Mouse (Mus musculus) forebrain, embryonic 10.5 days (tissue): ENCODE measurements around the gene Plekhg4. TPM values are rescaled to one million over a fixed set of nuclear protein-coding genes. Genes with fewer than 3 reads are reported as not detected.
A peak's percentile ranks its signal among the peaks of the same experiment; 100 is the strongest.

Experiments used
- DNase-seq: peaks from one replicate; pipeline ENCODE4 v3.0.0-alpha.2; 2017; ENCODE audit warnings: low spot score; ENCODE audit errors: extremely low spot score
- H3K27ac ChIP-seq: fragments of 300-500 bp; sonication (generic); 2 replicates; pipeline ENCODE4 v1.5.1; 2016; ENCODE audit warnings: mild to moderate bottlenecking
- H3K27me3 ChIP-seq: fragments of 300-500 bp; sonication (generic); 2 replicates; pipeline ENCODE4 v1.6.1; 2016; ENCODE audit warnings: mild to moderate bottlenecking; ENCODE audit not compliant: poor library complexity, severe bottlenecking
- H3K36me3 ChIP-seq: fragments of 300-500 bp; sonication (generic); replicated peaks from 2 replicates; pipeline ENCODE4 v1.6.1; 2016; ENCODE audit warnings: mild to moderate bottlenecking, moderate library complexity
- H3K4me1 ChIP-seq: fragments of 300-500 bp; sonication (generic); 2 replicates; pipeline ENCODE4 v1.6.1; 2016
- H3K4me3 ChIP-seq: fragments of 300-500 bp; sonication (generic); 2 replicates; pipeline ENCODE4 v1.5.1; 2016; ENCODE audit warnings: mild to moderate bottlenecking, moderate library complexity
- H3K9me3 ChIP-seq: fragments of 300-500 bp; sonication (generic); 2 replicates; pipeline ENCODE4 v1.6.1; 2016; ENCODE audit warnings: mild to moderate bottlenecking, moderate library complexity
- WGBS: fragments of 180-500 bp; shearing (Covaris S2); methylation state at CpG from one replicate; pipeline ENCODE4 v1.1.7; 2016; 5-methylcytosine and 5-hydroxymethylcytosine counted together
- polyA plus RNA-seq: library from polyadenylated mRNA; unstranded; fragments of >200 nt; fragmentation: Nextera tagmentation; extraction: Ambion mirVana; gene quantifications from 2 replicates; pipeline ENCODE4 v1.2.1, GENCODE M21; 2016

Plekhg4 gene
- 0.64 and 1.1 TPM in 2 replicates for polyA plus RNA-seq

DNA sequence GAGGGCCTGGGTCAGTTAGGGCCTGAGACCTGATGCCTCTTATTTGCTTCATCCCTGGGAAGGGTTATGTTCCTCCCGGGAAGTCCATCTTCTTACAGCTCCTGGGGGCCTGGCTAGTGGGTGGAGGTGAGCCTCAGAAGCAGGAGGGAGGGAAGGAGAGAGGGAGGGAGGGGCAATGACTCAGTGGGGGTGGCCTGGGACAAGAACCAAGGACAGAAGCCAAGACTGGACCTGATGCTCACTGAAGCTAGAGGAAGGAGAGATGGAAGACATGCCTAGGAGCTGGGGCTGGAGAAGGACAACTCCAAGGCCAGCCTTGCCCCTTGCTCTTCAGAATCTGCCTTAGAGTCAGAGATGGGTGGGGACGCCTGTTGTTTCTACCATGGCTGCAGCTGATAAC is at the start of gene Plekhg4:
Gene Plekhg4 (plus strand): TSS at position 243 of the 400 bp plus-strand sequence.
- peaks cover 19% of the 10 kb centered on the region for H3K4me1 ChIP-seq
- H3K9me3 ChIP-seq = peaks cover 4% of the 10 kb centered on the region; the same call in 1 of the 2 replicates
- H3K4me3 ChIP-seq = no peak within 1 kb of the TSS
- WGBS = 71% methylated on average over 2 of the region's 2 CpGs
- H3K27me3 ChIP-seq = peaks cover 15% of the 10 kb centered on the region; the same call in 1 of the 2 replicates
- DNase-seq = no peak
- H3K36me3 ChIP-seq = peaks cover 24% of the 10 kb centered on the region
- no peak within 1 kb of the TSS for H3K27ac ChIP-seq

DNA sequence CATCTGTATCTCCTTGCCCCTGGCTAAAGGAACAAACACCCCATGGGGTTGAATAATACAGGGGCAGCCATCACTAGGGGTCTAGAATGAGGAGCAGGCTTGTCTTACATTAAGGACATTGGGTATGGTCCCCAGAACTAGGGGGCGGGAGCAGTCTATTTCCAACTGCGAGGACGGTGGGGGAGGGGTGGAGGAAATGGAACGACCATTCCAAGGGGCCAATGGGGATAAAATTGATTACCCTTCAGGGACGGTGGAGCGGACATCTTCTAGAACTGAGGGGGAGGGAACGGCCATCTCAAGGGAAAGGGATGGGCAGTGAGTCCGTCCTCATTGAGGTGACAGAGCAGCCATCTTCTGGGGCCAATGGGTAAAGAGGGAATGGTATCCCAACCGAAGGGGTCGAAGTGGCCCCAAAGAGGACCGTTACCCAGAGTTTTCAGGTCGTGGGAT is 47.4 kb upstream of the Plekhg4 start:
- DNase-seq = no peak
- Histone ChIP-seq H3K4me3 (peak overlapping the region; percentile 76), H3K4me1 (peaks cover 23% of the 10 kb centered on the region), H3K27me3 (no peaks in the 10 kb centered on the region), H3K27ac (peak overlapping the region; percentile 88), H3K9me3 (no peaks in the 10 kb centered on the region), H3K36me3 (peaks cover 40% of the 10 kb centered on the region)
- WGBS = 1% methylated on average over 12 of the region's 12 CpGs

DNA sequence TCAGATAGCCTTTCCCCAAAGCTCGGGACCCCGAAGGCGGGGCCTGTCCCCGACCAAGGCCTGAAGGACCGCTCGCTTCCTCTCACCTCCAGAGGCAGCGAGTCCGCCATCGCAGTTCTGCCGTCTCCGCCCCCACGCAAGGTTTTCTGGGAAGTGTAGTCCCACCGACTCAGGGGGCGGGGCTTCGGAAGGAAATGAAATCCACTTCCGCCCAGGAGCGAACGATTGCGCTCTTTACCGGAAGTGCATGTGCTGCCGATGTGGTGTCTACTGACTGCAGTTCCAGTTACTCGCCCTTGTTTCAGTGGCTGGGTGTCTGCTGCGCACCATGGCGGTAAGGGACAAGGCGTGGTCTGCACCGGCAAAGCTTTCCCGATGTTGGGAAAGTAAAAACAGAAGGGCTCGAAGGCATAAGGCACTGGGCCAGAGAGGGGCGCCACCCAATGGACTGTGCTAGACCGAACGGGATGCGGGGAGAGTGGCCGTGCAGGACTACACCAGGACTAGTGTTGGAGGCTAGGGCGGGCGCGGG is 46.9 kb upstream of the Plekhg4 start, which contains the start of the genes Lrrc29 and Tmem208:
Gene Lrrc29 (minus strand): TSS at position 138 of the 532 bp plus-strand sequence.
Gene Tmem208 (plus strand): TSS at position 214 of the 532 bp plus-strand sequence.
- Histone ChIP-seq H3K36me3 (peaks cover 46% of the 10 kb centered on the region), H3K4me3 (peak within 1 kb of the TSS; percentile 76), H3K4me1 (peaks cover 23% of the 10 kb centered on the region), H3K27me3 (no peaks in the 10 kb centered on the region), H3K27ac (peak within 1 kb of the TSS; percentile 88), H3K9me3 (no peaks in the 10 kb centered on the region)
- peak; percentile 96 for DNase-seq
- under 1% methylated on average over 36 of the region's 36 CpGs for WGBS

DNA sequence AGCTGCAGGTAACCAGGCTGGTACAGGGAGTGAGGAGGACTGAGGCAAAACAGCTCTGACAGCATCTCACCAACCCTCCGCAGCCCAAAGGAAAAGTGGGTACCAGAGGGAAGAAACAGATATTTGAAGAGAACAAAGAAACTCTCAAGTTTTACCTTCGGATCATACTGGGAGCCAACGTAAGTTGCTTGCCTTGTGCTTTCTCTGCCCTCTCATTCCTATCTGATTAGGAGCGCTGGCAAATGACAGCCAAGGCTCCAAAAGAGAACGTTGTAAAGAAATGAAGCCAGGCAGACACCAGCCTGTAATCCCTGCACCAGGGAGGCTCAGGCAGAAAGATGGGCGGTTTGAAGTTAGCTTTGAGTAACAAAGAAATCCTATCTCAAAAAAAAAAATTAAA is 46.1 kb upstream of the Plekhg4 start:
- Histone ChIP-seq H3K27me3 (no peaks in the 10 kb centered on the region), H3K36me3 (peaks cover 53% of the 10 kb centered on the region)
- 39% methylated on average over 6 of the region's 6 CpGs for WGBS

DNA sequence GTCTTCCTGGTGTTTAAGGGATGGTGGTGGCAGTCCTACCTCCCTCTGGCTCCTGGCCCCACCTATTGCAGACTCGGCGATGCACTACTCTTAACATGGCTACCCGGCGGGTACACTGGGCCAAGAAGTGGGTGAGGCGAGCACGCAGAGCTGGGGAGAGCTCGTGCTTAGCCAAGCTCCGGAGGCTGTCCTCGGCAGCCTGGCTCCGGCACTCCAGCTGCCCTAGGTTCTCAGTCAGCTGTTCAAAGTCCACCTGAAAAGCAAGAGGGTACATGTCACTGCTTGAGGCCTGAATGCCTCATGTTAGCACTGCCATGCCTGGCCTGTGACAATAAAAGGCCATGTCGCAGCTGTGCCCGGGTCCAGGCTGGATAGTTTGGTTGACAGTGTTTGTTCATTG is 42.7 kb upstream of the Plekhg4 start:
- 96% methylated on average over 12 of the region's 12 CpGs for WGBS
- no peak for DNase-seq
- no peaks in the 10 kb centered on the region for H3K27me3 ChIP-seq
- no peak overlapping the region for H3K27ac ChIP-seq
- no peak overlapping the region; the same call in 1 of the 2 replicates for H3K4me3 ChIP-seq
- H3K4me1 ChIP-seq = peaks cover 15% of the 10 kb centered on the region
- no peaks in the 10 kb centered on the region for H3K9me3 ChIP-seq
- H3K36me3 ChIP-seq = peaks cover 76% of the 10 kb centered on the region

More for the DNA sequence above, 46.1 kb upstream of the Plekhg4 start:
- peak overlapping the region; percentile 76 for H3K4me3 ChIP-seq
- no peak for DNase-seq
- peak overlapping the region; percentile 88 for H3K27ac ChIP-seq
- peaks cover 23% of the 10 kb centered on the region for H3K4me1 ChIP-seq
- H3K9me3 ChIP-seq = no peaks in the 10 kb centered on the region

DNA sequence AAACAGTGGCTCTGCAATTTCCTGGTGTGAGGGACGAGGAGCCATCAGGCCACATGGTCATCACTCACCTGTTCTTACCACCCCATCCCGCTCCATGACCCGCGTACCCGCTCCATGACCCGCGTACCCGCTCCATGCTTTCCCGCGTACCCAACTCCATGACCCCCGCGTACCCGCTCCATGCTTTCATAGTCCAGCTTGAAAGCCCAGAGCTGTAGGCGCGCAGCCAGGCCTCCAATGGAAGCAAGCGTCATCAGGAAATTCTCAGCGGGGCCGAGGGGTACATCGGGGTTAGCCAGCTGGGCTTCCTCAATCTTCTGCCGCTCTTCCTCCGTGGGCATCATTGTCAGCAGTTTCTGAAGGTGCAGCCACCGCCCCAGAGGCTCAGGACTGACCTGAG is 41.6 kb upstream of the Plekhg4 start:
- Histone ChIP-seq H3K9me3 (no peaks in the 10 kb centered on the region), H3K27me3 (peaks cover 5% of the 10 kb centered on the region), H3K4me1 (peaks cover 10% of the 10 kb centered on the region), H3K4me3 (no peak overlapping the region), H3K27ac (no peak overlapping the region), H3K36me3 (peaks cover 87% of the 10 kb centered on the region)
- 96% methylated on average over 22 of the region's 22 CpGs for WGBS
- DNase-seq = no peak

DNA sequence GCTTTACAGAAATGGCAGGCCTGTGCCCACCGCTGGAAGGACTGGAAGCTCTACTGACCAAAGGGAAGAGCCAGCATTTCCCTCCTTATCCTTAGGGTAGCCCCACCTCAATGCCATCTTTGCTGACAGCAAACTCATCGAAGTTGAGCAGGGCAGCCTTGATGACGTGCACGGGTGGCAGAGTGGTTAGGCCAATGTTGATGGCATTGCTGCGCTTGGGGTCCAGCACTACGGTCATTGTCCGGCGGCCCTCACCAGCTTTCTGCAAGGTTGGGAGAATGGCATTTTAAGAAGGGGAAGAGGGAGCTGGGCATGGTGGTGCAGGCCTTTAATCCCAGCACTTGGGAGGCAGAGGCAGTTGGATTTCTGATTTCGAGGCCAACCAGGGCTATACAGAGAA is 41.1 kb upstream of the Plekhg4 start:
- 95% methylated on average over 9 of the region's 9 CpGs for WGBS
- Histone ChIP-seq H3K27me3 (peaks cover 9% of the 10 kb centered on the region), H3K9me3 (no peaks in the 10 kb centered on the region), H3K4me3 (no peak overlapping the region), H3K27ac (no peak overlapping the region), H3K36me3 (peaks cover 92% of the 10 kb centered on the region), H3K4me1 (peaks cover 7% of the 10 kb centered on the region)
- no peak for DNase-seq

DNA sequence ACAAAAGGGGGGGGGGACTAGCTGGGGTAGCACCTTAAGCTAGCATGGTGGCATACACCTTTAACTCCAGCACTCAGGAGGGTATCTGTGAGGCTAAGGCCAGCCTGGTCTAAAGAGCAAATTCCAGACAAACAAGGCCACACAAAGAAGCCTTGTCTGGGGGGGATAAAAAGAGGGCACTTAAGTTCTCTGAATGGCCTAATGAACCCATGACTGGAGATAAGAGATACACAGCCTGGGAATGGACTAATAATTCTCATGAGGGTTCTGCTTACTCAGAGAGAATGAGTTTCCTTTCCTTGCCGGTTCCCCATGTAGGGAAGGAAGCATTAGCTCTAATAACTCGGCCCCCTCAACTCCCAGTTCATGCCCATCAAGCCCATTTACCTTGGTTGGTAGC is 40.6 kb upstream of the Plekhg4 start:
- Histone ChIP-seq H3K9me3 (no peaks in the 10 kb centered on the region), H3K4me3 (no peak overlapping the region), H3K27me3 (peaks cover 15% of the 10 kb centered on the region), H3K4me1 (peaks cover 1% of the 10 kb centered on the region), H3K36me3 (peaks cover 98% of the 10 kb centered on the region), H3K27ac (no peak overlapping the region)
- 82% methylated on average over 2 of the region's 2 CpGs for WGBS
- DNase-seq = no peak

DNA sequence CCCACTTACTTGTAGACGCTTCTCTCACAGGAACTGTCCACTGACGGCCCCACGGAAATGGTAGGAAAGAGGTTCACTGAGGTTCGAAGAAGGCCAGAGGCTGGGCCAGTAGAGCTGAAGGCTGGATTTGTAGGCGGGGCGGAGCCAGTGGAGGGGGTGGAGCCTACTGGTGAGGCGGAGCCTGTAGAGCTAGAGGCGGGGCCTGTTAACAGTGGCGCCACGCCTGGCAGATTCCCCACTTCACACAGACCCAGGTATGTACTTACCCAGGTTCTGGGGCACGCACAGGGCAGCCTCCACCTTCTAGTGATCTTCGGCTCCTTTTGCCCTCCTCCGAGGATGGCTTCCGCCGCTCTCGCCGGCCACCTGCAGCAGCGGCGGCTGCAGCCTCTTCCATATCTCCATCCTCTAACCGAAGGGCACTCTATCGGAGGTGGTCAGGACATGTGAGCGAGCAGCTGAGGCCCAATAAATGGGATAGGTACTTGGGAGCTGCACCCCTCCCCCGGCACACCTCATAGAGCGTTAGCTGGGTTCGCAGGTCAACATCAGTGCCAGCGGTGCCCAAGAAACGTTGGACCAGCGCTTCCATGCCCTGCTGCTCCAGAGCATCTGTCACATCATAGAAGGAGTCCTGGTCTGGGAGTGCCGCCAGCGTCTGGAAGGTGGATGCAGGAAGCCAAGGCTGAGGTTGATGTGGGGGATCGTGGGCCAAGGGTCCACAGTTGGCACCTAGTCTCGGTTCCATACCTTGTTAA is 36.5 kb upstream of the Plekhg4 start:
- Histone ChIP-seq H3K36me3 (peaks cover 72% of the 10 kb centered on the region), H3K4me3 (peak overlapping the region; percentile 16), H3K27ac (no peak overlapping the region), H3K9me3 (no peaks in the 10 kb centered on the region), H3K27me3 (peaks cover 27% of the 10 kb centered on the region), H3K4me1 (peaks cover 9% of the 10 kb centered on the region)
- DNase-seq = no peak
- WGBS = 49% methylated on average over 32 of the region's 32 CpGs

DNA sequence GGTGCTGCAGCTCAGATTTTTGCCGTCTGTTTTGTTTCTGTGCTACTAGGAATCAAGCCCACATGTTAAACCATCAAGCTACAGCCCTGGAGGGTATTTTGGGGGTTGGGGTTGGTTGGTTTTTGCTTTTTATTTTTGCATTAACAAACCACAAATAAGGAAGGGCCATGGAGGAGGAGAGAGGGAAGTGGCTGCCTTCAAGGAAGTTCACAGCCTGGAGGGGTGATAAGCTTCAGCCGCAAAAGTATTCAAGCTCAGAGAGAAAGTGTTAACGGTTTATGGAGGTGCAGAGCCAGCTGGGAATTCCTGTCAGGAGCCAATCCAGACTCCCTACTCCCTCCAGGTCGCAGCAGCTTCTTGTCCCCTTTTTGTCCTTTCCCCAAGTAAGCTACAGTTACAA is 34.1 kb upstream of the Plekhg4 start:
- WGBS = 61% methylated on average over 4 of the region's 4 CpGs
- no peak overlapping the region for H3K27ac ChIP-seq
- no peak for DNase-seq
- H3K27me3 ChIP-seq = peaks cover 27% of the 10 kb centered on the region
- peaks cover 52% of the 10 kb centered on the region for H3K36me3 ChIP-seq
- H3K4me1 ChIP-seq = peaks cover 9% of the 10 kb centered on the region
- H3K9me3 ChIP-seq = no peaks in the 10 kb centered on the region
- no peak overlapping the region for H3K4me3 ChIP-seq

DNA sequence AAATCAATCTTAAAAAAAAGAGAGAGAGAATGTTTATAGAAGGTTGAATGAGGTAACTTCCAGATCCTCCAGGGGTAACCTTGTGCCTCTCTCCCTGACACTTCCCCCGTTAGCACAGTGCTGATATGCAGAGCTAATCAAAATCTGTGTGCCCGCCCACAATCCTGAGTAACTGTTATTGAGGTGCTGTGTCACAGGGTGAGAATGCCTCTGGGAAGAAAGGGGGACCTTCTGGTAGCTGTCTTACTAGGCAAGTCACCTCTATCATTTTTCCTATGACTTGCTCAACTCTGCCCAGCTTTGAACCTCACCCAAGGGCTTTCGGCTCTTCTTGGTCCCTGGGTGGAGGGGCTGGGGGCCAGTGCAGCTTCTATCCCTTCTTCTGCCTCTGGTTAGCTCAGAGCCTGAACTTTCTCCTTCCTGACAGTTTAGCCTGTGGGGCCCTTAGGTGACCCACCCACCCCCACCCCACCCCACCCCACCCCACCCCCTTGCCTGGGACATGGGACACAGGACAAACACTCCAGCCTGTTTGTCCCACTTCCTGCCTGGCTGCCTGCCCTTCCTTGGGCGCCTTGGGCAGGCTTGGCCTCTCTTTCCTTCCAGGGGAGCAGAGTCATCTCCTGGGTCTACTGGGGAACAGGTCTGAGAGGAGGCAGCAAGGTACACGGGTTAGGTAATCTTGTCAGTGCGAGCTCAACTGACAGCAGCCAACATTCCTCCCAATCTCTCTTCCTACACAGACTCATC is 33.0 kb upstream of the Plekhg4 start:
- no peak overlapping the region for H3K27ac ChIP-seq
- DNase-seq = no peak
- H3K27me3 ChIP-seq = peaks cover 27% of the 10 kb centered on the region
- peaks cover 19% of the 10 kb centered on the region for H3K4me1 ChIP-seq
- peaks cover 41% of the 10 kb centered on the region for H3K36me3 ChIP-seq
- 82% methylated on average over 6 of the region's 6 CpGs for WGBS
- H3K9me3 ChIP-seq = no peaks in the 10 kb centered on the region
- H3K4me3 ChIP-seq = no peak overlapping the region

DNA sequence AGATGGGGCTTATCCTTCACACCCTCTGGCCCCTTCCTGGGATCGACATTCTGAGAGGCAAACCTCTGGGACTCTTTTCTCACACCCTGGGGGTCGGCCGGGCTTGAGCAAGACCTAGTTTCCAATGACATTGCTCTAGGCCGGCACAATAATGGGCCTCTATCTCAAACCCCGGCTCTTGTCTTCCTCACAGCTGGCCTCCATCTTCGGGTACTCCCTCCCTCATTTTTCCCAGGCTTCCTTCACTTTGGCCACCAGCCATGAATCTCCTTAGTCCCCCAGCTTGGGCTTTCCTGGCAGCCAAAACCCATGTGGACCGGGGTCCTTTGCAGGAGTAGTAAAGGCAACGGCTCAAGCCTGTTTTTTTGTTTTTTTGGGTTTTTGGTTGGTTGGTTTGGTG is 31.7 kb upstream of the Plekhg4 start:
- no peak overlapping the region for H3K4me3 ChIP-seq
- no peak overlapping the region for H3K27ac ChIP-seq
- H3K36me3 ChIP-seq = peaks cover 28% of the 10 kb centered on the region
- DNase-seq = no peak
- peaks cover 28% of the 10 kb centered on the region for H3K27me3 ChIP-seq
- peaks cover 32% of the 10 kb centered on the region for H3K4me1 ChIP-seq
- no peaks in the 10 kb centered on the region for H3K9me3 ChIP-seq
- 56% methylated on average over 8 of the region's 8 CpGs for WGBS
